Mouse (Mus musculus) c-Kit-positive CD71-positive TER-119-negative erythroid progenitor cells, embryonic 14.5 days (primary cell): Measurements from ENCODE around the gene Cdhr4.
"Not testable (repeated sequence)": the region's sequence is repeated elsewhere in the genome, so short reads cannot be mapped to it uniquely, and the experiment has no call there.

ENCODE experiments used
- DNase-seq: peaks from one replicate; pipeline ENCODE4 v3.0.0-alpha.2; 2013; ENCODE audit warnings: low read depth

Gene Cdhr4

DNA sequence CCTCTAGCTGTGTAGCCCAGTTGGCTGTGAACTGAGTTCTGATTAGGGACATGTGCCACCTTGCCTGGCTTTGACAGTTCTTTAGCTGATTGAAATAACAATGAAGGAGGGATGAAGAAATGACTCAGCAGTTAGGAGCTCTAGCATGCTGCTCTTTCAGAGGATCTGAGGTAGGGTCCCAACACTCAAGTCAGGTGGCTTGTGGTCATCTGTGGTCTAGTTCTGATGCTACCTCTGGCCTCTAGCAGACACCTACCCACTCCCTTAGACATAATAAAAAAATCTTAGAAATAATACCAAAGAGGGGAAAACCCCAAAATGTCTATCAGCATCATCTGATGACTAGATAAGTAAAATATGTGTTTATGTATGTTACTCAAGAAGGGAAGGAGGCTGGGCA is 18.1 kb downstream of the Cdhr4 start:
- no peak for DNase-seq

DNA sequence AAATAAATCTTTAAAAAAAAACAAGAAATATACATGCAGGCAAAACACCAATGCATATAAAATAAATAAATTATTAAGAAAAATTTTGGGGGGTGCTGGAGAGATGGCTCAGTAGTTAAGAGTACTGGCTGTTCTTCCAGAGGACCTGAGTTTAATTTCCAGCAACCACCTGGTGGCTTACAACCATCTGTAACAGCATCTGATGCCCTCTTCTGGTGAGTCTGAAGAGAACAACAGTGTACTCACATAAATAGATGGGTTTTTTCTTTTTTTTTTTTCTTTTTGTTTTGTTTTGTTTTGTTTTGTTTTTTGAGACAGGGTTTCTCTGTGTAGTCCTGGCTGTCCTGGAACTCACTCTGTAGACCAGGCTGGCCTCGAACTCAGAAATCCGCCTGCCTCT is 21.3 kb downstream of the Cdhr4 start:
- DNase-seq = not testable (repeated sequence)

- no peak for DNase-seq
Observed at GRCm38 (mm10) chr9:108017127-108017526, 24.8 kb downstream of the Cdhr4 start.

DNA sequence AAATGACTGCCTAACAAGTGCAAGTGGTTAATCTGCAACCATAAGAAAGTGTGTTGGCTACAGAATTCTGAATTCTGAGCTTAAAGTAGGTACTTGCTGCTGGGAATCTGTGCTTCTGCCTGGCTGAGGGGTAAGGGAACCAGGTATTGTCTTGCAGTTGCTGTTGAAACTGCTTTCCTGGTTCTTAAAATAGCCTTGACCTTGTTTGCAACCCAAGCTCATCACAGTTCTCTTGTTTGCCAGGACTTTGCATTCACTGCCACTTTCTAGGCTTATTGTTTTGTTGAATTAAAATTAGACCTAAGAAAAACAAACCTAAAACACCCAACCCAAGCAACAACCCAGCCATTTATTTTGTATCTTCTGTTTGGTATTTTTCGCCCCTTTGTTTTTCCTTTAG is 28.4 kb downstream of the Cdhr4 start:
- no peak for DNase-seq

- DNase-seq = no peak
Observed at GRCm38 (mm10) chr9:108023216-108023615, 30.9 kb downstream of the Cdhr4 start.

DNA sequence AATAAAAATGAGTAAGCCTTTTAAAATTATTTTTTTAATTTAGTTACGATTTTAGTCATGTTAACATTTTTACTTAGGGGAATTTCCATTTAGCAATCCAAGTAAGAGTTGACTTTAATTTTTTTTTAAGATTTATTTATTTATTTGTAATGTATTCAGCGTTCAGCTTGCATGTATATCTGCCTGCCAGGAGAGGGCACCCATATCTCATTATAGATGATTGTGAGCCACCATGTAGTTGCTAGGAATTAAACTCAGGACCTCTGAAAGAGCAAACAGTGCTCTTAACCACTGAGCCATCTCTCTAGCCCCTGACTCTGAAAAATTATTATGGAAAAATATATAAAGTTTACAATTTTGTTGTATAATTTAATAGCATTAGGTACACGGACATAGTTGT is 34.3 kb downstream of the Cdhr4 start:
- DNase-seq = no peak

DNA sequence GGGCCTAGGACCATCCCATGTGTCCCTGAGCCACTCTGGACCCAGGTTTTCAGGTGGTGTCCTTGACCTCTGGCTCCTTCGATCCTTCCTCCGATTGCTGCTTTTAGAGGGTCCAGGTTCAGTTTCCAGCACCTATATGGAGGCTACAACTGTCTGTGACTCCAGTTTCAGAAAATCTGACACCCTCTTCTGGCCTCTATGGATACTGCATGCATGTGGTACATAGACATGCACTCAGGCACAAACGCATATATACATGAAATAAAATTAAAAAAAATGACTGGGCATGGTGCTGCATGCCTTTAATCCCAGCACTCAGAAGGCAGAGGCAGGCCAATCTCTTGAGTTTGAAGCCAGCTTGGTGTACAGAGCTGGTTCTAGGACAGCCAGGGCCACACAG is 35.6 kb downstream of the Cdhr4 start:
- DNase-seq = no peak

- no peak for DNase-seq
Observed at GRCm38 (mm10) chr9:108032126-108032525, 39.8 kb downstream of the Cdhr4 start.

DNA sequence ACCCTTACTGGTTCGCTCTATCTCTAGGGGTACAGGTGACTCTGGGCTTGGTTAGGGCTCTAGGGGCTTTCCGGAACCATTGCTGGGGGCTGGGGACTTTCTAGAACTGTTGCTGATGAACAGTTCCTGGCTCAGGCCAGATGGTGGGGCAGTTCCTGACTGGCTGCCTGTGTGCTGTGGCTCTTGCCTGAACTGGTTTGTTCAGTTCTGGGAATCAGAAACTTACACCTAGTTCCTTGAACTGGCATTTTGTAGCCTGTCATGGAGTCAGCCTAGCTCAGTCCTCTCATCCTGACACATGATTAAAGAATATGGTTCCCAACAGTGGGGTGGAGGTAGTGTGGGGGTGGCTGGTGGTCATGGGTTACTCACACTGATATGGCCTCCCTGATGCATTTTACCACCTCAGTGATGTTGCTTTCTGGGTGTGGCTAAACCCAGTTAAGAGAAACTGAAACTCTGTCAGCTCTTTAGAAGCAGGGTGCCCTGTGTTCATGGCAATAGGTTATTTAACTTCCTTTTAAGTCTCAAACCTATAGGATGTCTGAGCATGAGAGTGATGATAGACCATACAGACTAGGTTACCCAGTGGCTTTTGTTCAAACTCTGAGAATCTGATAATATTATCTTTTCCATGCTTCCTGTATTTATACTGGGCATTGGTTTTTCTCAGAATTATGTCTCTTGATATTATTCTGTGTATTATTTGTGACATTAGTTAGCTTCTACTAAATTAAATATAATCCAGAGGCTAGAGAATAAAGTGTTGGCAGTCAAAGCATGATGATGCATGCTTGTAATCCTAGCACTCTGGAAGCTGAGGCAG is 43.2 kb downstream of the Cdhr4 start:
- DNase-seq = peak; percentile 61

DNA sequence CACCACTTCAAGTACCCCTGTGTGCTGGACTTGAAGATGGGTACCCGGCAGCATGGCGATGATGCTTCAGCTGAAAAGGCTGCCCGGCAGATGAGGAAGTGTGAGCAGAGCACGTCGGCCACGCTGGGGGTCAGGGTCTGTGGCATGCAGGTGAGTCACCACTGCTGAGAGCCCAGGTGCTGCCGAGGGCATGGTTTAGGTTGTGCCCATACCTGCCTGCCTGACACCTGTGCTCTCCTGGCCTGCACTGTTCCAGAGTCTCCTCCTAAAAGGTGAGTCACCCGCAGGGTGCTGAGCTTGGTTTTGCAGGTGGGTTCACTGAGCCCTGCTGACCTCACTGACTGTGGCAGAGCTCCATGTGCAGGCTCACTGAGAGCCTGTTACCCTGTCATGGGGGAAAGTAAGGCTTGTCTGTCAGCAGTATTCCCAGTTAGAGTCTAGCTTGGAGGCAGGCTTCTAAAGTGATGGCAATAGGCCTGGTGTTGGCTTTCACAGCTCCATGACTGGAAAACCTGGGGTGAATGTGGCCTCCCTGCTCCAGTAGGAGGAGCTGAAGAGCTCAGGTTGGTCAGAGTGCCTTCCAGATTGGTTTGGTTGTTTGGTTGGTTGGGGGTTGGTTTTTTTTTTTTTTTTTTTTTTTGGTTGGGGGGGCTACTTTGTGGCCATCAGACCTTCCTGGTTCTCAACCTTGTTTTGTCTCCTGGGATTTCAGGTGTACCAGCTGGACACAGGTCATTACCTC is 52.6 kb downstream of the Cdhr4 start:
- DNase-seq = no peak

DNA sequence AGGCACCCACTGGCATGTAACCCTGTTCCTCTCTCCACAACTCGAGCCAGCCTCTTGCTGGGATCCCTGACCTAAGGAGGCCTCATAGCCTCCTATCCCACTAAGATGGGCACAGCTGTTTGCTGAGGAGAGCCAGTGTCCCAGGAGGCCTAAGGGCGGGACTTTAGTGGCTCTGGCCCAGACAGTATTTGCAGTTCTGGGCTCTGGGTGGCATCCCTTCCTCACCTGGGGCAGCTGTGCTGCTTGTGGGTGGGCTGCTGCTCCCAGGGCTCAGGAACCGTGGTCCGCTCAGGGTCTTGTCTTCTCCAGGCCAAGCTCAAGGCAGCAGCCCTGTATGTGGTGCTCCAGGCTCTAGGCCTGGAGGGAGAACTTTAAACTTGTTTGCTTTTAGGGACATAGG is 54.3 kb downstream of the Cdhr4 start:
- DNase-seq = no peak

DNA sequence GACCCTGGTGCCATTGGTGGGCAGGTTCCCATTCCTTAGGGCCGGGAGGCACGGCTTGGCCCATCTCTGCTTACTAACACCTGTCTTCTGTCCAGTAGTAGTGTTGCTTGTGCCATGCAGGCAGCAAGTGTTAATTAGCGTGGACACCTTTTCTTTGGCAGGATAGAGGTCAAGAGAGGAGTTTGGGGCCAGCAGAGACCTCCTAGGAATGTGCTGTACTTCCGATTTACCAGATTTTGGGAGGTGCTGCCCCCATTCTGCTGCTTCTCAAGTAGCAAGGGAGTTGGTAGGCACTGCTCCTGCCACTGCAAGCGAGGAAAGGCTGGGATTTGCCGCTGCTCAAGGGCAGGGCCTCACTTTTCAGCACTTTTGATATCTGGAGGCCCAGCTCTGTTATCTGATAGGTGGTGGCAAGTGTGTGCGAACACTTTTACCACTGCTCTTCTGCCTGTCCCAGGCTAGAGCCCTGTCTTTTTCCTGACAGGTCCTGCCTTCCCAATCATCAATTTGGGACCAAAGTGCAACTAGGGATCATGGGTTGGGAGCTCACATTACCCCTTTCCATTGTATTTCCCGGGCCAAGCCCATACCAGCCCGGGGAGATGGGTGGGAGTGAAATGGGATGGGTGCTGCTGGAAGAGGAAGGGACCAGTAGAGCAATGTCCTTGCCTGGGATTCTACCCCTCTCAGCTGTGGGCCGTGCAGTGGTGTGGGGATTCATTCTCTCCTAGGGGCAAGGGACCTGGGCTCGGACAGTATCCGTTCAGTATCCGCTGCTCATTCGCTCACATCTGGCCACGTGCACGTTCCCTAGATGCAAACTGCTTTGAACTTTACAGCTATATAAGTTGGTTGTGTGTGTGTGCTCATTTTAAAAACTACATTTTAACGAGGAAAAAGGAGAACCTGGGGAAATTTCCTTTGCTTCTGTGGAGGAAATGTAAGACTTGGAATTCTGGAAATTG is 55.6 kb downstream of the Cdhr4 start:
- peak; percentile 57 for DNase-seq

- no peak for DNase-seq
Observed at GRCm38 (mm10) chr9:108048566-108048955, 56.3 kb downstream of the Cdhr4 start.

DNA sequence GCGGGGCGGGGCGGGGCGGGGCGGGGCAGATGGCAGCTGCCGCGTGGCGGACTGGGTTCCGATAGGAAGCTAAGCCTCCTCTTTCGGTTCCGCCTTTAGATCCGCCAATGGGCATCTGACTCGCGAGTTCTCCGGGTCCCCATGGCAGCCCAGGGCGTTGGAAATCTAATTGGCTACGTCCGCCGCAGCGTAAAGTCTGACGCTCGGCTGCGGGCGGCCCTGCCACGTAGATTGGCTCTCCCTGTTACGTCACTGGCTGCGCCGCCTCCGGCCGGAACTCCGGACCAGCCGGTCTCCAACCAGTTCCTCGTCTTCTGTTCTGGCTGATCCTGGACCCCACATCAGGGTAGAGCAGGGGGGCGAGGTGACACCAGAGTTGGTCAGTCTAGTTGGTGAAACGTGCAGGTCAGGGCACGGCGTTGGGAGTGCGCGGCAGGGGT is 56.7 kb downstream of the Cdhr4 start, which contains the start of gene Gmppb:
Gene Gmppb (plus strand): TSS at position 227 of the 440 bp plus-strand sequence.
- peak; percentile 96 for DNase-seq
